Comparison of ENCODE assay signal across 8 mouse cellular contexts in genomic region chr7:80803173-80803872, GRCm38 (mm10). TPM values are rescaled to one million over a fixed set of nuclear protein-coding genes. Genes with fewer than 3 reads are reported as not detected.
DNase-seq lines count a peak whose midpoint lies in the region.

No protein-coding gene starts in this region.

- peaks cover 2% of the 10 kb centered on the region for H3K27me3 ChIP-seq in megakaryocyte, embryonic 14.5 days (replicated peaks)

- peaks cover 22% of the 10 kb centered on the region for H3K36me3 ChIP-seq in megakaryocyte, embryonic 14.5 days (replicated peaks; ENCODE audit: low read length)

- no peaks in the 10 kb centered on the region for H3K9me3 ChIP-seq in megakaryocyte, embryonic 14.5 days

- peak overlapping the region; percentile 97 for H3K4me3 ChIP-seq in megakaryocyte, embryonic 14.5 days (replicated peaks)

- peaks cover 30% of the 10 kb centered on the region for H3K4me1 ChIP-seq in megakaryocyte, embryonic 14.5 days

- DNase-seq in adrenal gland, adult 2 months = peak; percentile 97
- DNase-seq in embryo, embryonic 10.5 days (ENCODE audit: low spot score) = peak; percentile 98
- DNase-seq in gastrocnemius, postnatal 10 days = peak; percentile 95
- DNase-seq in induced T-regulatory cell, adult 2 months (ENCODE audit: low read depth) = peak; percentile 98
- DNase-seq in left cerebral cortex, adult 9 months (ENCODE audit: low spot score in 2 of 2) = peak; percentile 86 to 89
- DNase-seq in right cerebral cortex, postnatal 14 days = peak; percentile 91
- DNase-seq in urinary bladder, postnatal 36 days (ENCODE audit: low spot score in 2 of 2) = peak; percentile 87 to 92

RNA-seq across cellular contexts. Expression of gene Iqgap1, which starts 22.5 kb away (rescaled TPM):
- total RNA-seq in adrenal gland, adult 2 months (2021) = 10 to 100 TPM; 84.8 to 88.4 TPM
- polyA plus RNA-seq in adrenal gland, adult 2 months (2012; rRNA removed) = 15.7 and 19.1 TPM in 2 replicates
- 10 to 100 TPM; 38.7 to 60.1 TPM for total RNA-seq in gastrocnemius, postnatal 10 days (2021)
- polyA plus RNA-seq in megakaryocyte, embryonic 14.5 days (2012; ENCODE audit: insufficient read depth, low replicate concordance) = 2.0 and 2.2 TPM in 2 replicates

RNA-seq across cellular contexts. Expression of gene Zscan2, which starts 57.4 kb away (rescaled TPM):
- 1 to 10 TPM; 4.6 to 6.6 TPM for total RNA-seq in adrenal gland, adult 2 months (2021)
- polyA plus RNA-seq in adrenal gland, adult 2 months (2012; rRNA removed) = 4.0 and 4.4 TPM in 2 replicates
- total RNA-seq in gastrocnemius, postnatal 10 days (2021) = 1 to 10 TPM; 2.3 to 2.5 TPM
- polyA plus RNA-seq in megakaryocyte, embryonic 14.5 days (2012; ENCODE audit: insufficient read depth, low replicate concordance) = 3.6 and 5.8 TPM in 2 replicates

Comparison
In these comparisons a context has a peak if more than half of its experiments do, and no peak if none do; other contexts are left out.
1. Peak in every context shown above with its lines: DNase-seq and H3K4me3 ChIP-seq.